Mouse (Mus musculus): ENCODE measurements around the gene Lonrf3. TPM values are rescaled to one million over a fixed set of nuclear protein-coding genes. Genes with fewer than 3 reads are reported as not detected.

Lonrf3 gene
- polyA plus RNA-seq, 1 experiment: 10.4 TPM

- Histone ChIP-seq H3K4me3 (ENCODE audit: control insufficient read depth, low read depth, low read length) (no peak overlapping the region), H3K36me3 (ENCODE audit: control insufficient read depth, insufficient read depth, low read length) (no peaks in the 10 kb centered on the region), H3K27me3 (ENCODE audit: control insufficient read depth, insufficient read depth, low read length) (no peaks in the 10 kb centered on the region), H3K4me1 (ENCODE audit: control insufficient read depth, insufficient read depth, low read length) (no peaks in the 10 kb centered on the region), H3K27ac (ENCODE audit: control insufficient read depth, insufficient read depth, low read depth, low read length) (no peak overlapping the region)
- TF ChIP-seq CTCF (IDR thresholded peaks at IDR 0.05; ENCODE audit: control insufficient read depth, insufficient read depth, insufficient replicate concordance, low read depth, low read length) (no peak), POLR2A (IDR thresholded peaks at IDR 0.05; ENCODE audit: control insufficient read depth, low read depth, low read length) (no peak)
These were observed 24.3 kb downstream of the Lonrf3 start for GRCm38 (mm10) chrX:36352446-36352845.

- TF ChIP-seq CTCF (IDR thresholded peaks at IDR 0.05; ENCODE audit: control insufficient read depth, insufficient read depth, insufficient replicate concordance, low read depth, low read length) (no peak), POLR2A (IDR thresholded peaks at IDR 0.05; ENCODE audit: control insufficient read depth, low read depth, low read length) (no peak)
- Histone ChIP-seq H3K36me3 (ENCODE audit: control insufficient read depth, insufficient read depth, low read length) (no peaks in the 10 kb centered on the region), H3K27ac (ENCODE audit: control insufficient read depth, insufficient read depth, low read depth, low read length) (no peak overlapping the region), H3K4me1 (ENCODE audit: control insufficient read depth, insufficient read depth, low read length) (no peaks in the 10 kb centered on the region), H3K4me3 (ENCODE audit: control insufficient read depth, low read depth, low read length) (no peak overlapping the region), H3K27me3 (ENCODE audit: control insufficient read depth, insufficient read depth, low read length) (no peaks in the 10 kb centered on the region)
These were observed 57.2 kb downstream of the Lonrf3 start for GRCm38 (mm10) chrX:36385340-36385739.

GRCm38 (mm10) chrX:36389971-36390370 is 61.8 kb downstream of the Lonrf3 start:
- H3K36me3 ChIP-seq (ENCODE audit: control insufficient read depth, insufficient read depth, low read length): no peaks in the 10 kb centered on the region
- H3K27me3 ChIP-seq (ENCODE audit: control insufficient read depth, insufficient read depth, low read length): no peaks in the 10 kb centered on the region
- no peak overlapping the region for H3K4me3 ChIP-seq (ENCODE audit: control insufficient read depth, low read depth, low read length)
- TF ChIP-seq CTCF (IDR thresholded peaks at IDR 0.05; ENCODE audit: control insufficient read depth, insufficient read depth, insufficient replicate concordance, low read depth, low read length) (no peak), POLR2A (IDR thresholded peaks at IDR 0.05; ENCODE audit: control insufficient read depth, low read depth, low read length) (no peak)
- H3K27ac ChIP-seq (ENCODE audit: control insufficient read depth, insufficient read depth, low read depth, low read length): no peak overlapping the region
- no peaks in the 10 kb centered on the region for H3K4me1 ChIP-seq (ENCODE audit: control insufficient read depth, insufficient read depth, low read length)

GRCm38 (mm10) chrX:36390503-36390902 is 62.4 kb downstream of the Lonrf3 start:
- no peak for TF ChIP-seq CTCF (IDR thresholded peaks at IDR 0.05; ENCODE audit: control insufficient read depth, insufficient read depth, insufficient replicate concordance, low read depth, low read length)
- TF ChIP-seq POLR2A (IDR thresholded peaks at IDR 0.05; ENCODE audit: control insufficient read depth, low read depth, low read length): no peak
- Histone ChIP-seq H3K36me3 (ENCODE audit: control insufficient read depth, insufficient read depth, low read length) (no peaks in the 10 kb centered on the region), H3K27ac (ENCODE audit: control insufficient read depth, insufficient read depth, low read depth, low read length) (no peak overlapping the region), H3K4me3 (ENCODE audit: control insufficient read depth, low read depth, low read length) (no peak overlapping the region), H3K4me1 (ENCODE audit: control insufficient read depth, insufficient read depth, low read length) (no peaks in the 10 kb centered on the region), H3K27me3 (ENCODE audit: control insufficient read depth, insufficient read depth, low read length) (no peaks in the 10 kb centered on the region)

- H3K27ac ChIP-seq (ENCODE audit: control insufficient read depth, insufficient read depth, low read depth, low read length): no peak overlapping the region
- no peak overlapping the region for H3K4me3 ChIP-seq (ENCODE audit: control insufficient read depth, low read depth, low read length)
- H3K27me3 ChIP-seq (ENCODE audit: control insufficient read depth, insufficient read depth, low read length): no peaks in the 10 kb centered on the region
- TF ChIP-seq CTCF (IDR thresholded peaks at IDR 0.05; ENCODE audit: control insufficient read depth, insufficient read depth, insufficient replicate concordance, low read depth, low read length) (no peak), POLR2A (IDR thresholded peaks at IDR 0.05; ENCODE audit: control insufficient read depth, low read depth, low read length) (no peak)
- no peaks in the 10 kb centered on the region for H3K4me1 ChIP-seq (ENCODE audit: control insufficient read depth, insufficient read depth, low read length)
- no peaks in the 10 kb centered on the region for H3K36me3 ChIP-seq (ENCODE audit: control insufficient read depth, insufficient read depth, low read length)
These were observed 64.5 kb downstream of the Lonrf3 start for GRCm38 (mm10) chrX:36392672-36393071.

GRCm38 (mm10) chrX:36393279-36393678 is 65.1 kb downstream of the Lonrf3 start:
- H3K36me3 ChIP-seq (ENCODE audit: control insufficient read depth, insufficient read depth, low read length): no peaks in the 10 kb centered on the region
- no peaks in the 10 kb centered on the region for H3K27me3 ChIP-seq (ENCODE audit: control insufficient read depth, insufficient read depth, low read length)
- no peak overlapping the region for H3K27ac ChIP-seq (ENCODE audit: control insufficient read depth, insufficient read depth, low read depth, low read length)
- no peaks in the 10 kb centered on the region for H3K4me1 ChIP-seq (ENCODE audit: control insufficient read depth, insufficient read depth, low read length)
- H3K4me3 ChIP-seq (ENCODE audit: control insufficient read depth, low read depth, low read length): no peak overlapping the region
- no peak for TF ChIP-seq POLR2A (IDR thresholded peaks at IDR 0.05; ENCODE audit: control insufficient read depth, low read depth, low read length)
- TF ChIP-seq CTCF (IDR thresholded peaks at IDR 0.05; ENCODE audit: control insufficient read depth, insufficient read depth, insufficient replicate concordance, low read depth, low read length): no peak

- TF ChIP-seq POLR2A (IDR thresholded peaks at IDR 0.05; ENCODE audit: control insufficient read depth, low read depth, low read length): no peak; the same call in 1 of the 2 replicates
- TF ChIP-seq CTCF (IDR thresholded peaks at IDR 0.05; ENCODE audit: control insufficient read depth, insufficient read depth, insufficient replicate concordance, low read depth, low read length): no peak
- H3K36me3 ChIP-seq (ENCODE audit: control insufficient read depth, insufficient read depth, low read length): no peaks in the 10 kb centered on the region
- H3K4me1 ChIP-seq (ENCODE audit: control insufficient read depth, insufficient read depth, low read length): no peaks in the 10 kb centered on the region
- H3K27me3 ChIP-seq (ENCODE audit: control insufficient read depth, insufficient read depth, low read length): no peaks in the 10 kb centered on the region
- peak within 1 kb of the TSS; percentile 90 for H3K4me3 ChIP-seq (ENCODE audit: control insufficient read depth, low read depth, low read length)
- H3K27ac ChIP-seq (ENCODE audit: control insufficient read depth, insufficient read depth, low read depth, low read length): peak within 1 kb of the TSS; percentile 94
These were observed 72.8 kb downstream of the Lonrf3 start, which contains the start of gene Gm6268 for GRCm38 (mm10) chrX:36400980-36401379. Gene Gm6268 (plus strand): TSS chrX:36401280.

GRCm38 (mm10) chrX:36402316-36402715 is 74.2 kb downstream of the Lonrf3 start:
- Histone ChIP-seq H3K4me3 (ENCODE audit: control insufficient read depth, low read depth, low read length) (peak overlapping the region; percentile 90), H3K27me3 (ENCODE audit: control insufficient read depth, insufficient read depth, low read length) (no peaks in the 10 kb centered on the region), H3K36me3 (ENCODE audit: control insufficient read depth, insufficient read depth, low read length) (no peaks in the 10 kb centered on the region), H3K27ac (ENCODE audit: control insufficient read depth, insufficient read depth, low read depth, low read length) (no peak overlapping the region; the same call in 1 of the 2 replicates), H3K4me1 (ENCODE audit: control insufficient read depth, insufficient read depth, low read length) (no peaks in the 10 kb centered on the region)
- TF ChIP-seq CTCF (IDR thresholded peaks at IDR 0.05; ENCODE audit: control insufficient read depth, insufficient read depth, insufficient replicate concordance, low read depth, low read length): no peak
- TF ChIP-seq POLR2A (IDR thresholded peaks at IDR 0.05; ENCODE audit: control insufficient read depth, low read depth, low read length): no peak

Other genes with a start within 250 kb of the Lonrf3 start
- 0.46 and 0.59 TPM in 2 replicates for gene Il13ra1, start 216.2 kb upstream of the Lonrf3 start, polyA plus RNA-seq (2012; rRNA removed)
- 1.4 and 1.7 TPM in 2 replicates for gene Zcchc12, start 132.4 kb upstream of the Lonrf3 start, polyA plus RNA-seq (2012; rRNA removed)
- 3.7 and 5.1 TPM in 2 replicates for gene Gm6268, start 72.9 kb downstream of the Lonrf3 start, polyA plus RNA-seq (2012; rRNA removed)
- gene Gm14569, start 163.5 kb downstream of the Lonrf3 start, polyA plus RNA-seq (2012; rRNA removed): 29.3 and 54.0 TPM in 2 replicates

Measured in testis, adult 2 months (tissue).